ENCODE assay signal across 8 mouse cellular contexts in the genomic region with DNA sequence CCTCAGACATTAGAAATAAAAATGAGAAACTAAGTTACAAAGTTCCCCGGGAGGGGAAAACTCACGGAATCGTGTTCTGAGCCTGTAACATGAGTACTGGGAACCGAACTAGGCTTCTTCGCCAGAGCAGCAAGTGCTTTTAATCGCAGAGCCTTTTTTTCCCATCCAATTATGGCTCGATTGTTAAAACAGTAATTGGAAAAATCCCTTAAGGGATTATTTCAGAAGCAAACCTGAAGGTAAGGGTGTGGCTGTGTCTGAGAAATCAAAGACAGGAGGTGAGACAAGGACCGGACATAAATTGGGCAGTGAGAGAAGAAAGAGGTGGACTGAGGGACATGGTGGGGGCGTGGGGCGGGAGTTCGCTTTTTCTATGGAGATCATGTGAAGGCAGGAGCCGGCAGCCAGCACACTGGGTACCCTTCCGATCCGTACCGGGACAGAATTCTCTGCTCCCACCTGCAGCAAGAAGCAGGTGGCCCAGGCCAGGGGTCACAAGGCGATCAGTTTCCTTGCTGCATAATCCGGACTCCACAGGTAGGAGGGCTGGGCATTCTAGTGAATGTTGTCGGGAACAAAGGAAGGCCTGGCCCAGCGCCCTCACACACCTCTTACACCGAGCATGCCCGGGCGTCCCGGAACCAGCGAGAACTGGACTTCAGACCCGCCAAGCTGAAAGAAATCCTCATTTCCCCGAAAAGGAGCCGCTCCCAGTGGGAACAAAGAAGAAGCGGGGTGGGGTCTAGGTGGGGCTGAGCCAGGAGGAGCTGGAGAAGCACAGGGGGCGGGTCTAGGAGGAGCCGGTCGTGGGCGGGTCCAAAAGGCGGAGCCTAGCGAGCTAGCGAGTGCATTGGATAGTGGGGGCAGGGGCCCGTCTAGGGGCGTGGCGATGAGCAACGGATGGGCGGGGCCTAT. TPM values are rescaled to one million over a fixed set of nuclear protein-coding genes. Genes with fewer than 3 reads are reported as not detected.
DNase-seq lines count a peak whose midpoint lies in the region; ATAC-seq lines count a peak whose summit lies in the region.

No protein-coding gene starts in this region.

- peak overlapping the region; percentile 57 for H3K4me3 ChIP-seq in intestine, embryonic 14.5 days (ENCODE audit: low read depth, low read length)

- H3K27me3 ChIP-seq in intestine, embryonic 14.5 days (replicated peaks; ENCODE audit: control insufficient read depth, insufficient read depth, low read length): no peaks in the 10 kb centered on the region

- peak; percentile 97 for ATAC-seq in intestine, embryonic 14.5 days (replicated peaks; ENCODE audit: low FRiP score, low TSS enrichment, low read depth)
- peak; percentile 100 for ATAC-seq in megakaryocyte progenitor cell, adult 5-6 weeks (replicated peaks; ENCODE audit: poor library complexity)

- 2% methylated on average over 40 of the region's 40 CpGs for WGBS in intestine, embryonic 14.5 days

- H3K4me1 ChIP-seq in intestine, embryonic 14.5 days (replicated peaks; ENCODE audit: control insufficient read depth, insufficient read depth, low read length): 0 out of 2 replicates have a peak, but pooled peaks cover 2% of the 10 kb centered on the region

- H3K36me3 ChIP-seq in intestine, embryonic 14.5 days (ENCODE audit: control insufficient read depth, insufficient read depth, low read length): no peaks in the 10 kb centered on the region

- peak overlapping the region; percentile 79 for H3K9ac ChIP-seq in intestine, embryonic 14.5 days (ENCODE audit: low read length)

- intact Hi-C loops in left cerebral cortex, postnatal 10 days (cut with DNase I): no loop called here

- peak overlapping the region; percentile 89 for H3K27ac ChIP-seq in intestine, embryonic 14.5 days (ENCODE audit: low read depth)

- no peaks in the 10 kb centered on the region for H3K9me3 ChIP-seq in intestine, embryonic 14.5 days (ENCODE audit: control insufficient read depth, low read length)

- peak; percentile 98 for DNase-seq in adrenal gland, adult 2 months
- peak; percentile 99 for DNase-seq in embryo, embryonic 11 days
- peak; percentile 90 for DNase-seq in gastrocnemius, postnatal 25 days
- DNase-seq in intestine, embryonic 14.5 days (ENCODE audit: low spot score): peak; percentile 99
- peak; percentile 90 to 96 for DNase-seq in left cerebral cortex, postnatal 10 days (ENCODE audit: extremely low spot score in 1 of 2, low spot score in 2 of 2)
- peak; percentile 96 to 97 for DNase-seq in right cerebral cortex, postnatal 10 days (ENCODE audit: low spot score in 2 of 2)
- DNase-seq in urinary bladder, postnatal 14 days (ENCODE audit: low spot score): peak; percentile 96

- peak overlapping the region; percentile 76 for H3K4me2 ChIP-seq in intestine, embryonic 14.5 days (ENCODE audit: low read length)

RNA-seq across cellular contexts. Expression of gene Nkain1, which starts 54.1 kb away (rescaled TPM):
- total RNA-seq in adrenal gland, adult 2 months (2021): 10 to 100 TPM in 1 of 2 experiments, 1 to 10 TPM in 1; 4.4 to 15.1 TPM
- 24.3 and 24.6 TPM in 2 replicates for polyA plus RNA-seq in adrenal gland, adult 2 months (2012; rRNA removed)
- total RNA-seq in gastrocnemius, postnatal 25 days (2021): 10 to 100 TPM in 1 of 2 experiments, 1 to 10 TPM in 1; 6.7 to 15.0 TPM
- 2.5 and 3.1 TPM in 2 replicates for polyA plus RNA-seq in intestine, embryonic 14.5 days (2014; fragmentation: Nextera tagmentation; extraction: Ambion mirVana)
- total RNA-seq in left cerebral cortex, postnatal 10 days (2021): 10 to 100 TPM; 65.4 to 67.0 TPM
- total RNA-seq in megakaryocyte progenitor cell, adult 5-6 weeks (2015): 0.17 TPM in 1 of 2 replicates, not detected in the other
- 0.61 TPM in 1 of 2 replicates, not detected in the other for total RNA-seq in megakaryocyte progenitor cell, adult 5-6 weeks (2017)

Comparison
In these comparisons a context has a peak if more than half of its experiments do, and no peak if none do; other contexts are left out.
1. Peak in every context shown above with its lines: DNase-seq, ATAC-seq, H3K4me3 ChIP-seq and H3K27ac ChIP-seq.